Mouse (Mus musculus): ENCODE results near the gene Sucnr1. TPM values are rescaled to one million over a fixed set of nuclear protein-coding genes. Genes with fewer than 3 reads are reported as not detected.

The Sucnr1 gene
- polyA plus RNA-seq, 1 experiment: 0.67 TPM

- no peak for DNase-seq
- H3K27me3 ChIP-seq (ENCODE audit: control insufficient read depth, insufficient read depth, low read length): no peaks in the 10 kb centered on the region
- no peak overlapping the region for H3K27ac ChIP-seq (ENCODE audit: control insufficient read depth, insufficient read depth, low read length)
- no peaks in the 10 kb centered on the region for H3K4me1 ChIP-seq (replicated peaks; ENCODE audit: control insufficient read depth, insufficient read depth, low read length)
- WGBS: 91% methylated on average over 1 of the region's 1 CpGs
- no peaks in the 10 kb centered on the region for H3K36me3 ChIP-seq (ENCODE audit: control insufficient read depth, insufficient read depth, low read length)
- TF ChIP-seq POLR2A (IDR thresholded peaks at IDR 0.05; ENCODE audit: control insufficient read depth, extremely low read depth, insufficient read depth, low read length, poor library complexity) (no peak), CTCF (IDR thresholded peaks at IDR 0.05; ENCODE audit: borderline replicate concordance, control insufficient read depth, extremely low read depth, insufficient read depth, low read length, poor library complexity) (no peak)
- H3K4me3 ChIP-seq (ENCODE audit: control insufficient read depth, insufficient read depth, low read length): no peak overlapping the region
These were observed 23.9 kb upstream of the Sucnr1 start for GRCm38 (mm10) chr3:60057809-60058082.

GRCm38 (mm10) chr3:60078883-60079415 lies 2.7 kb upstream of the Sucnr1 start:
- H3K27me3 ChIP-seq (ENCODE audit: control insufficient read depth, insufficient read depth, low read length): no peaks in the 10 kb centered on the region

GRCm38 (mm10) chr3:60080572-60080971 lies 1.1 kb upstream of the Sucnr1 start:
- DNase-seq: no peak
- H3K36me3 ChIP-seq (ENCODE audit: control insufficient read depth, insufficient read depth, low read length): no peaks in the 10 kb centered on the region

More at GRCm38 (mm10) chr3:60078883-60079415, 2.7 kb upstream of the Sucnr1 start:
- H3K4me1 ChIP-seq (replicated peaks; ENCODE audit: control insufficient read depth, insufficient read depth, low read length): no peaks in the 10 kb centered on the region
- 90% methylated on average over 1 of the region's 1 CpGs for WGBS
- no peak overlapping the region for H3K27ac ChIP-seq (ENCODE audit: control insufficient read depth, insufficient read depth, low read length)
- no peak overlapping the region for H3K4me3 ChIP-seq (ENCODE audit: control insufficient read depth, insufficient read depth, low read length)
- DNase-seq: no peak
- TF ChIP-seq CTCF (IDR thresholded peaks at IDR 0.05; ENCODE audit: borderline replicate concordance, control insufficient read depth, extremely low read depth, insufficient read depth, low read length, poor library complexity) (no peak), POLR2A (IDR thresholded peaks at IDR 0.05; ENCODE audit: control insufficient read depth, extremely low read depth, insufficient read depth, low read length, poor library complexity) (no peak)
- no peaks in the 10 kb centered on the region for H3K36me3 ChIP-seq (ENCODE audit: control insufficient read depth, insufficient read depth, low read length)

DNA sequence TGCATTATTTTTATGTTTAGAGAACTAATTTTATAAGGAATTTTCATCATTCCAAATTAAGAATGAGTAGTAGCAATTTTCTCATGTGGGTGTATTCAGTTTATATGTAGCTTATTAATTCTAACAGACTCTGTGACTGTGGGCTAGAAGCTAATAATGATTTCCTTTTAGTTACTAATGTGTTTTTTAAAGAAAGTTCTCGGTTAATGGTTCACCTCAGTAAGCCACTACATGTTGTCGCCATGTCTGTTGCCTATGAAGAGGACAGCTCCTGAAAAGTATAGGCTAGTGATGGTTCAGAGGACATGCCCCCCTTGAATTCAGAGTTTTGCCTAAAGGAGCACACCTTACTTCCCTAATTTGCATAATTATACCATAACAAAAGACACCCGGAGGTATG lies 1.1 kb downstream of the Sucnr1 start:
- no peak for TF ChIP-seq POLR2A (IDR thresholded peaks at IDR 0.05; ENCODE audit: control insufficient read depth, extremely low read depth, insufficient read depth, low read length, poor library complexity)
- no peak for TF ChIP-seq CTCF (IDR thresholded peaks at IDR 0.05; ENCODE audit: borderline replicate concordance, control insufficient read depth, extremely low read depth, insufficient read depth, low read length, poor library complexity)
- Histone ChIP-seq H3K27ac (ENCODE audit: control insufficient read depth, insufficient read depth, low read length) (no peak overlapping the region), H3K27me3 (ENCODE audit: control insufficient read depth, insufficient read depth, low read length) (no peaks in the 10 kb centered on the region), H3K4me3 (ENCODE audit: control insufficient read depth, insufficient read depth, low read length) (no peak overlapping the region), H3K36me3 (ENCODE audit: control insufficient read depth, insufficient read depth, low read length) (no peaks in the 10 kb centered on the region), H3K4me1 (replicated peaks; ENCODE audit: control insufficient read depth, insufficient read depth, low read length) (no peaks in the 10 kb centered on the region)
- DNase-seq: no peak
- 93% methylated on average over 3 of the region's 3 CpGs for WGBS

More at GRCm38 (mm10) chr3:60080572-60080971, 1.1 kb upstream of the Sucnr1 start:
- Histone ChIP-seq H3K27me3 (ENCODE audit: control insufficient read depth, insufficient read depth, low read length) (no peaks in the 10 kb centered on the region), H3K4me3 (ENCODE audit: control insufficient read depth, insufficient read depth, low read length) (no peak overlapping the region), H3K27ac (ENCODE audit: control insufficient read depth, insufficient read depth, low read length) (no peak overlapping the region), H3K4me1 (replicated peaks; ENCODE audit: control insufficient read depth, insufficient read depth, low read length) (no peaks in the 10 kb centered on the region)
- 22% methylated on average over 4 of the region's 4 CpGs for WGBS
- TF ChIP-seq CTCF (IDR thresholded peaks at IDR 0.05; ENCODE audit: borderline replicate concordance, control insufficient read depth, extremely low read depth, insufficient read depth, low read length, poor library complexity) (no peak), POLR2A (IDR thresholded peaks at IDR 0.05; ENCODE audit: control insufficient read depth, extremely low read depth, insufficient read depth, low read length, poor library complexity) (no peak)

DNA sequence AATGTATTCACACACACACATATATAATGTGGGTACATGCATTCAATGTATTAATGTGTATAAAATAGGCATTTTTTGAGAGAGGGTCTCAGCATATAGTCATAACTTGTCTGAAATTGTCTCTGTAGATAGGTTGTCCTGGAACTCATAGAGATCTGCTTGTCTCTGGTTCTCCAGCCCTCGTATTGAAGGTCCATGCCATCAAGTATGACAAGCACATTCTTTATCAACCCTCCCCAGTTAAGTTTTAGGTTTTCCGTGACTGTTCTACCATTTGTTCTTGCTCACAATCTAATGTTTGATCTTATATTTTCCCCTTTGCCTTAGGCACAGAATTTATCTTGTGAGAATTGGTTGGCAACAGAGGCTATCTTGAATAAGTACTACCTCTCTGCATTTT lies 4.1 kb downstream of the Sucnr1 start:
- H3K27me3 ChIP-seq (ENCODE audit: control insufficient read depth, insufficient read depth, low read length): no peaks in the 10 kb centered on the region
- H3K27ac ChIP-seq (ENCODE audit: control insufficient read depth, insufficient read depth, low read length): no peak overlapping the region
- no peaks in the 10 kb centered on the region for H3K36me3 ChIP-seq (ENCODE audit: control insufficient read depth, insufficient read depth, low read length)
- 97% methylated on average over 2 of the region's 2 CpGs for WGBS
- no peak overlapping the region for H3K4me3 ChIP-seq (ENCODE audit: control insufficient read depth, insufficient read depth, low read length)
- no peaks in the 10 kb centered on the region for H3K4me1 ChIP-seq (replicated peaks; ENCODE audit: control insufficient read depth, insufficient read depth, low read length)
- TF ChIP-seq POLR2A (IDR thresholded peaks at IDR 0.05; ENCODE audit: control insufficient read depth, extremely low read depth, insufficient read depth, low read length, poor library complexity) (no peak), CTCF (IDR thresholded peaks at IDR 0.05; ENCODE audit: borderline replicate concordance, control insufficient read depth, extremely low read depth, insufficient read depth, low read length, poor library complexity) (no peak)
- no peak for DNase-seq

- Histone ChIP-seq H3K27ac (ENCODE audit: control insufficient read depth, insufficient read depth, low read length) (no peak overlapping the region), H3K4me1 (replicated peaks; ENCODE audit: control insufficient read depth, insufficient read depth, low read length) (no peaks in the 10 kb centered on the region), H3K27me3 (ENCODE audit: control insufficient read depth, insufficient read depth, low read length) (no peaks in the 10 kb centered on the region), H3K4me3 (ENCODE audit: control insufficient read depth, insufficient read depth, low read length) (no peak overlapping the region), H3K36me3 (ENCODE audit: control insufficient read depth, insufficient read depth, low read length) (no peaks in the 10 kb centered on the region)
- no peak for TF ChIP-seq POLR2A (IDR thresholded peaks at IDR 0.05; ENCODE audit: control insufficient read depth, extremely low read depth, insufficient read depth, low read length, poor library complexity)
- no peak for TF ChIP-seq CTCF (IDR thresholded peaks at IDR 0.05; ENCODE audit: borderline replicate concordance, control insufficient read depth, extremely low read depth, insufficient read depth, low read length, poor library complexity)
- DNase-seq: no peak
- 95% methylated on average over 8 of the region's 8 CpGs for WGBS
These were observed 9.7 kb downstream of the Sucnr1 start for GRCm38 (mm10) chr3:60091321-60091720.
